Mouse (Mus musculus) intestine, postnatal 0 days (tissue): ENCODE results near the gene Ccdc181. TPM values are rescaled to one million over a fixed set of nuclear protein-coding genes. Genes with fewer than 3 reads are reported as not detected.

Source experiments
- ATAC-seq: fragments of 200-750 bp; cut with Nextera tagmentation; 2 replicates; pipeline ENCODE4 v1.8.0; 2017; ENCODE audit warnings: mild to moderate bottlenecking, moderate TSS enrichment, moderate library complexity
- H3K27ac ChIP-seq: fragments of 300-500 bp; sonication (generic); 2 replicates; pipeline ENCODE4 v1.5.1; 2014; ENCODE audit warnings: mild to moderate bottlenecking, low read depth, low read length, moderate library complexity
- H3K27me3 ChIP-seq: fragments of 300-500 bp; sonication (generic); replicated peaks from 2 replicates; pipeline ENCODE4 v1.6.1; 2014; ENCODE audit warnings: low read length, mixed read lengths; ENCODE audit not compliant: control insufficient read depth, insufficient read depth
- H3K36me3 ChIP-seq: fragments of 300-500 bp; sonication (generic); 2 replicates; pipeline ENCODE4 v1.6.1; 2014; ENCODE audit warnings: mild to moderate bottlenecking, moderate library complexity; ENCODE audit not compliant: control insufficient read depth, insufficient read depth
- H3K4me1 ChIP-seq: fragments of 300-500 bp; sonication (generic); replicated peaks from 2 replicates; pipeline ENCODE4 v1.6.1; 2014; ENCODE audit warnings: antibody characterized with exemption, low read length, mixed read lengths; ENCODE audit not compliant: control insufficient read depth, insufficient read depth
- H3K4me2 ChIP-seq: fragments of 300-500 bp; sonication (generic); replicated peaks from 2 replicates; pipeline ENCODE4 v1.6.1; 2014; ENCODE audit warnings: low read depth, mild to moderate bottlenecking, moderate library complexity
- H3K4me3 ChIP-seq: fragments of 300-500 bp; sonication (generic); 2 replicates; pipeline ENCODE4 v1.5.1; 2014; ENCODE audit warnings: low read depth, low read length
- H3K9ac ChIP-seq: fragments of 300-500 bp; sonication (generic); 2 replicates; pipeline ENCODE4 v1.6.1; 2014; ENCODE audit warnings: mild to moderate bottlenecking, low read depth, low read length
- H3K9me3 ChIP-seq: fragments of 300-500 bp; sonication (generic); 2 replicates; pipeline ENCODE4 v1.6.1; 2016; ENCODE audit warnings: mixed run types; ENCODE audit not compliant: control insufficient read depth
- CTCF ChIP-seq: sonication (generic); IDR thresholded peaks from 2 replicates; pipeline ENCODE4 v1.5.1; 2016; ENCODE audit warnings: low read depth, mild to moderate bottlenecking, control low read depth, antibody characterized with exemption, moderate library complexity
- WGBS: fragments of 180-500 bp; shearing (Covaris S2); extraction: QIAGEN DNeasy Blood & Tissue Kit; methylation state at CpG from one replicate; pipeline ENCODE4 v1.1.7; 2014; 5-methylcytosine and 5-hydroxymethylcytosine counted together
- polyA plus RNA-seq: library from polyadenylated mRNA; unstranded; fragments of >200 nt; fragmentation: Nextera tagmentation; extraction: Ambion mirVana; gene quantifications from 2 replicates; pipeline ENCODE4 v1.2.1, GENCODE M21; 2015

The Ccdc181 gene
- polyA plus RNA-seq, 1 experiment from 2014 or later = 5.2 TPM

GRCm38 (mm10) chr1:164251438-164251837, 23.9 kb upstream of the Ccdc181 start:
- no peaks in the 10 kb centered on the region for H3K27me3 ChIP-seq
- H3K9ac ChIP-seq = no peak overlapping the region
- no peaks in the 10 kb centered on the region for H3K36me3 ChIP-seq
- TF ChIP-seq CTCF = no peak
- 0 out of 2 replicates have a peak, but pooled peaks cover 9% of the 10 kb centered on the region for H3K4me1 ChIP-seq
- no peak for ATAC-seq
- no peak overlapping the region for H3K27ac ChIP-seq
- H3K4me2 ChIP-seq = no peak overlapping the region
- 86% methylated on average over 1 of the region's 1 CpGs for WGBS
- no peak overlapping the region for H3K4me3 ChIP-seq
- no peaks in the 10 kb centered on the region for H3K9me3 ChIP-seq

GRCm38 (mm10) chr1:164252551-164252950, 22.8 kb upstream of the Ccdc181 start:
- Histone ChIP-seq H3K36me3 (peaks cover 8% of the 10 kb centered on the region), H3K4me1 (0 out of 2 replicates have a peak, but pooled peaks cover 9% of the 10 kb centered on the region), H3K27me3 (no peaks in the 10 kb centered on the region), H3K9ac (no peak overlapping the region), H3K27ac (no peak overlapping the region), H3K9me3 (no peaks in the 10 kb centered on the region), H3K4me3 (no peak overlapping the region), H3K4me2 (no peak overlapping the region)
- TF ChIP-seq CTCF = no peak
- ATAC-seq = no peak
- WGBS = 34% methylated on average over 5 of the region's 5 CpGs

- 65% methylated on average over 3 of the region's 3 CpGs for WGBS
- TF ChIP-seq CTCF = no peak
- Histone ChIP-seq H3K27ac (no peak overlapping the region), H3K27me3 (no peaks in the 10 kb centered on the region), H3K36me3 (peaks cover 8% of the 10 kb centered on the region), H3K9me3 (no peaks in the 10 kb centered on the region), H3K4me1 (0 out of 2 replicates have a peak, but pooled peaks cover 9% of the 10 kb centered on the region), H3K4me2 (no peak overlapping the region), H3K4me3 (no peak overlapping the region), H3K9ac (no peak overlapping the region)
- no peak for ATAC-seq
Measured at GRCm38 (mm10) chr1:164254836-164255235, 20.5 kb upstream of the Ccdc181 start.

- peak overlapping the region; percentile 55 for H3K4me2 ChIP-seq
- ATAC-seq = peak; percentile 79
- 46% methylated on average over 16 of the region's 16 CpGs for WGBS
- no peaks in the 10 kb centered on the region for H3K27me3 ChIP-seq
- H3K9me3 ChIP-seq = no peaks in the 10 kb centered on the region
- H3K36me3 ChIP-seq = peaks cover 34% of the 10 kb centered on the region
- no peak for TF ChIP-seq CTCF
- H3K9ac ChIP-seq = no peak overlapping the region
- H3K4me1 ChIP-seq = no peaks in the 10 kb centered on the region; the same call in 1 of the 2 replicates
- peak overlapping the region; percentile 77 for H3K27ac ChIP-seq
- 0 out of 2 replicates have a peak overlapping the region, but pooled peaks have one; percentile 14 for H3K4me3 ChIP-seq
Measured at GRCm38 (mm10) chr1:164260171-164261028, 15.0 kb upstream of the Ccdc181 start.

GRCm38 (mm10) chr1:164261553-164261952, 13.8 kb upstream of the Ccdc181 start:
- no peak for ATAC-seq
- no peak for TF ChIP-seq CTCF
- H3K27ac ChIP-seq = no peak overlapping the region
- no peak overlapping the region for H3K4me3 ChIP-seq
- H3K9me3 ChIP-seq = no peaks in the 10 kb centered on the region
- no peak overlapping the region for H3K4me2 ChIP-seq
- no peaks in the 10 kb centered on the region; the same call in 1 of the 2 replicates for H3K4me1 ChIP-seq
- H3K36me3 ChIP-seq = peaks cover 34% of the 10 kb centered on the region
- no peak overlapping the region for H3K9ac ChIP-seq
- no peaks in the 10 kb centered on the region for H3K27me3 ChIP-seq
- WGBS = 77% methylated on average over 7 of the region's 7 CpGs

- no peak for TF ChIP-seq CTCF
- no peak overlapping the region for H3K9ac ChIP-seq
- no peaks in the 10 kb centered on the region for H3K9me3 ChIP-seq
- no peak overlapping the region for H3K27ac ChIP-seq
- no peak overlapping the region for H3K4me3 ChIP-seq
- WGBS = 87% methylated on average over 7 of the region's 7 CpGs
- no peak overlapping the region for H3K4me2 ChIP-seq
- no peaks in the 10 kb centered on the region for H3K27me3 ChIP-seq
- H3K36me3 ChIP-seq = no peaks in the 10 kb centered on the region
- no peaks in the 10 kb centered on the region for H3K4me1 ChIP-seq
- no peak for ATAC-seq
Measured at GRCm38 (mm10) chr1:164270941-164271340, 4.4 kb upstream of the Ccdc181 start.
